Mouse (Mus musculus): ENCODE results near the gene Polr2i. TPM values are rescaled to one million over a fixed set of nuclear protein-coding genes. Genes with fewer than 3 reads are reported as not detected.
"Not testable (repeated sequence)": the region's sequence is repeated elsewhere in the genome, so short reads cannot be mapped to it uniquely, and the experiment has no call there.

Polr2i gene
- total and polyA plus RNA-seq, 2 experiments from 2014 or later = 112 to 799 TPM

DNA sequence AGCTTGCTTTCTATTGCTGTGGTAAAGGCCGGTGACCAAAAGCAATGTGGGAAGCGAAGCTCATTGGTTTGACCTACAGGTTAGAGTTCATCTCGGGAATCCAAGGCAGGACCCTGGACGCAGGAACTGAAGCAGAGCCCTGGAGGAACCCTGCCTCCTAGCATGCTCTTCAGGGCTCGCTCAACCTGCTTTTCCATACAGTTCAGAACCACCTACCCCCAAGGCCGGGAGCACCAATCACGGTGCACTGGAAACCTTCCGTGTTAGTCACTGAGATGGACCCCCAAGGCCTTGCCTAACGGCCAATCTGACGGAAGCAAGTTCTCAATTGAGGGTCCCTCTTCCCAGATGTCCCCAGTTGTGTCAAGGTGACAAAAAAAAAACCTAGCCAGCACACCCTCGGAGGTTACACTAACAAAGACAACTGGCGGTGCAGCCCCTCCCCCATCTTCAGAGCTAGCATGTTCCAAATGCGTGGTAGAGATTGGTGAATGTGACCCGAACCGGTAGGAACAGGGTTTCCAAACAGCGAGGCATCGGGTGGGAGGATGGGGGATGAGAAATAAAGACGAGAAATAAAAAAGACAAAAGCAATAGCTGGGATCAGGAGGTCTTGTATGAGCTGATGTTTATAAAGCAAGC, 32.1 kb upstream of the Polr2i start:
- Histone ChIP-seq H3K9me3 (replicated peaks; ENCODE audit: control insufficient read depth, low read length) (no peaks in the 10 kb centered on the region), H3K4me3 (ENCODE audit: low read depth, low read length) (no peak overlapping the region), H3K9ac (replicated peaks; ENCODE audit: low read depth, low read length) (no peak overlapping the region), H3K27ac (ENCODE audit: low read depth) (no peak overlapping the region), H3K27me3 (ENCODE audit: control insufficient read depth, insufficient read depth, low read length) (no peaks in the 10 kb centered on the region), H3K4me1 (ENCODE audit: control insufficient read depth, insufficient read depth) (peaks cover 11% of the 10 kb centered on the region; the same call in 1 of the 2 replicates), H3K36me3 (replicated peaks; ENCODE audit: control insufficient read depth, insufficient read depth, low read length) (no peaks in the 10 kb centered on the region), H3K4me2 (ENCODE audit: low read depth, low read length) (no peak overlapping the region)
- WGBS = 76% methylated on average over 18 of the region's 18 CpGs
- ATAC-seq (ENCODE audit: insufficient read depth, low read depth) = no peak
- TF ChIP-seq EP300 (IDR thresholded peaks at IDR 0.05; ENCODE audit: low read depth) (no peak), CTCF (IDR thresholded peaks at IDR 0.05; ENCODE audit: low read depth) (no peak)
- no peak for DNase-seq (ENCODE audit: low spot score)

DNA sequence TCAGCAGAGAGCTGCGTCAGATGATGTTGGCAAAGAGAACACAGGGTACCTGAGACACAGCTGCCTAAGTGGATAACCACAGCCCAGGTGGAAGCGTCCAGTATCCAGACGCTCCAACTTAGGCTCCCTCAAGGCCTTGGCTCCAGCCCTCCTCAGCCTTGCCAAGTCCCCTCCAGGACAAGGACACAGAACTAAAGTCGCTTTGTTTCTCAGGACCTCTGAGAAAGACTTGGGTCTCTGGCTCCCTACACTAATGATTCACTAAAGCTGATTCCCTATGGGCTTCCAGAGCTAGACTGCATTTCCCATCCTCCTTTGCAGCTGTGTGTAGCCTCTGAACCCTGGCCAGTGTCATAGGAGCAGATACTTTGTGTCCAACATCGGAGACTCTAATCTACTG, 31.5 kb upstream of the Polr2i start:
- DNase-seq (ENCODE audit: low spot score) = no peak
- Histone ChIP-seq H3K27ac (ENCODE audit: low read depth) (no peak overlapping the region), H3K36me3 (replicated peaks; ENCODE audit: control insufficient read depth, insufficient read depth, low read length) (no peaks in the 10 kb centered on the region), H3K4me2 (ENCODE audit: low read depth, low read length) (no peak overlapping the region), H3K9ac (replicated peaks; ENCODE audit: low read depth, low read length) (no peak overlapping the region), H3K9me3 (replicated peaks; ENCODE audit: control insufficient read depth, low read length) (no peaks in the 10 kb centered on the region), H3K4me1 (ENCODE audit: control insufficient read depth, insufficient read depth) (peaks cover 10% of the 10 kb centered on the region; the same call in 1 of the 2 replicates), H3K4me3 (ENCODE audit: low read depth, low read length) (no peak overlapping the region), H3K27me3 (ENCODE audit: control insufficient read depth, insufficient read depth, low read length) (no peaks in the 10 kb centered on the region)
- 69% methylated on average over 5 of the region's 5 CpGs for WGBS
- no peak for TF ChIP-seq CTCF (IDR thresholded peaks at IDR 0.05; ENCODE audit: low read depth)
- no peak for TF ChIP-seq EP300 (IDR thresholded peaks at IDR 0.05; ENCODE audit: low read depth)
- no peak for ATAC-seq (ENCODE audit: insufficient read depth, low read depth)

DNA sequence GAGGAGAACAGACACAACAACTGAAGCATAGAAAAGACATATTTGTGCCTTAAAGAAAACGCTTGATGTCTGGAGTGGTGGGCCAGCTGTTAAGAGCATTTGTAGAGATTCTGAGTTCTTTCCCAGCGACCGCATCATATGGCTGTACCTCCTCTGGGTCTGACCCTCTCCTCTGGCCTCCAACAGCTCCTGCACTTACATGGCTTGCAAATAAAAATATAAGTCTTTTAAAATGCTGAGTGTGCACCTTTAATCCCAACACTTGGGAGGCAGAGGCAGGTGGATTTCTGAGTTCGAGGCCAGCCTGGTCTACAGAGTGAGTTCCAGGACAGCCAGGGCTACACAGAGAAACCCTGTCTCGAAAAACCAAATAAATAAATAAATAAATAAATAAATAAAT, 31.1 kb upstream of the Polr2i start:
- not testable (repeated sequence) for H3K9me3 ChIP-seq (replicated peaks; ENCODE audit: control insufficient read depth, low read length); H3K36me3 ChIP-seq (replicated peaks; ENCODE audit: control insufficient read depth, insufficient read depth, low read length); H3K4me2 ChIP-seq (ENCODE audit: low read depth, low read length); H3K27ac ChIP-seq (ENCODE audit: low read depth); H3K4me1 ChIP-seq (ENCODE audit: control insufficient read depth, insufficient read depth); H3K9ac ChIP-seq (replicated peaks; ENCODE audit: low read depth, low read length); ATAC-seq (ENCODE audit: insufficient read depth, low read depth); DNase-seq (ENCODE audit: low spot score); H3K4me3 ChIP-seq (ENCODE audit: low read depth, low read length); H3K27me3 ChIP-seq (ENCODE audit: control insufficient read depth, insufficient read depth, low read length)
- WGBS = 84% methylated on average over 5 of the region's 5 CpGs

DNA sequence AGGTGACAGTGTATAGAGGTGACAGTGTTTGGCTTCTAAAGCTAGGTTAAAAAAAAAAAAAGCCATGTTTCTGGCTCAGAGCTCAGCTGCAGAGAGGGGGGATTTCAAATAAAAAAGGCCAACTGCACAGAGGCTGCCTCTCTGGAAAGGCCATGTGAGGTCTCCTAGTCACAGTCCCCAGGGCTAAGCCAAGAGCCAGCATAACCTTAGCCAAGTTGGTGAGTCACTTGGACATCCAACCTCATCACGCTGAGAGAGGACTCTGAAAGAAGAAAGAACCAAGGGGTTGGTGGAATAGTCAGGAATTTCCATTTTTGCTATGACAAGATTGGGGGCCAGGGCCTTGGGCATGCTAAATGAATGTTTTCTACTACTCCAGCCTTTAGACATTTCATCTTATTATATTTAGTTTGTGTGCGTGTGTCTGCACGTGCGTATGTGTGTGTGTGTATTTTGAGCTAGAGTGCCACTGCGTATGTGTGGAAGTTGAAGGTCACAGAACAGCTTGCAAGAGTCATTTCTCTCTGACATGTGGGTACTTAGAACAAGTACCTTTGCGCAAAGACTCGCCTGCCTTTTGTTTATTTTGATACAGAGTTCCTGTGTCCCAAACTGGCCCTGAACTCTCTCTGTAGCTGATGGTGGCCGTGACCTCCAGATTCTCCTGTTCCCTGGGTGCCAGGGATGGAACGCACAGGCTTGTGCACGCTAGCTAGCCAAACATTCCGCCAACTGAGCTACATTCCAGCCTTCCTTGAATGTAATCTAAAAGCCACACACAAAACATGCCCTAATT, 28.7 kb upstream of the Polr2i start:
- Histone ChIP-seq H3K4me1 (ENCODE audit: control insufficient read depth, insufficient read depth) (peaks cover 7% of the 10 kb centered on the region; the same call in 1 of the 2 replicates), H3K27ac (ENCODE audit: low read depth) (peak overlapping the region; percentile 64), H3K9me3 (replicated peaks; ENCODE audit: control insufficient read depth, low read length) (no peaks in the 10 kb centered on the region), H3K27me3 (ENCODE audit: control insufficient read depth, insufficient read depth, low read length) (no peaks in the 10 kb centered on the region), H3K9ac (replicated peaks; ENCODE audit: low read depth, low read length) (no peak overlapping the region), H3K4me2 (ENCODE audit: low read depth, low read length) (no peak overlapping the region), H3K4me3 (ENCODE audit: low read depth, low read length) (no peak overlapping the region), H3K36me3 (replicated peaks; ENCODE audit: control insufficient read depth, insufficient read depth, low read length) (no peaks in the 10 kb centered on the region)
- DNase-seq (ENCODE audit: low spot score) (peak; percentile 58), ATAC-seq (ENCODE audit: insufficient read depth, low read depth) (peak; percentile 59)
- WGBS = 48% methylated on average over 11 of the region's 11 CpGs
- TF ChIP-seq CTCF (IDR thresholded peaks at IDR 0.05; ENCODE audit: low read depth) (no peak), EP300 (IDR thresholded peaks at IDR 0.05; ENCODE audit: low read depth) (no peak)

DNA sequence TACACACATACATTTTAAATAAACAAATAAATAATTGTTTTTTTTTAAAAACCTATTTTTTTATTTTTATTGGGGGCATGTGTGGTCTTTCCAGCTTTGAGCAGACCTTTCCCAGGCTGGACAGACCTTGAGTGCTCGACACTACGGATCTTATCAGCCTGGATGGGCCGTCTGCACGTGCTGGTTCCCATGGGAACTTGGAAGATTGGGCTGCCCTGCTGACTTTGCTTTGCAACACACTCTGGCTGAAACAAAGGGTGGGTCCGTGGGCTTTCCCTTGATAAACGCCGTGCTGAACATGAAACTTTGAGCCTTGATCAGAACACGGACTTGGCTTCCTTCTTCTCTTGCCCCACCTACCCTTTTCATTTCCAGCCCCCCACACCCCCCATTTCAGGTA, 27.4 kb upstream of the Polr2i start:
- DNase-seq (ENCODE audit: low spot score) (no peak), ATAC-seq (ENCODE audit: insufficient read depth, low read depth) (no peak)
- H3K4me2 ChIP-seq (ENCODE audit: low read depth, low read length) = 0 out of 2 replicates have a peak overlapping the region, but pooled peaks have one; percentile 17
- TF ChIP-seq EP300 (IDR thresholded peaks at IDR 0.05; ENCODE audit: low read depth) (no peak), CTCF (IDR thresholded peaks at IDR 0.05; ENCODE audit: low read depth) (no peak)
- peaks cover 7% of the 10 kb centered on the region; the same call in 1 of the 2 replicates for H3K4me1 ChIP-seq (ENCODE audit: control insufficient read depth, insufficient read depth)
- H3K9ac ChIP-seq (replicated peaks; ENCODE audit: low read depth, low read length) = no peak overlapping the region
- H3K9me3 ChIP-seq (replicated peaks; ENCODE audit: control insufficient read depth, low read length) = no peaks in the 10 kb centered on the region
- 13% methylated on average over 8 of the region's 8 CpGs for WGBS
- no peaks in the 10 kb centered on the region for H3K36me3 ChIP-seq (replicated peaks; ENCODE audit: control insufficient read depth, insufficient read depth, low read length)
- H3K27me3 ChIP-seq (ENCODE audit: control insufficient read depth, insufficient read depth, low read length) = no peaks in the 10 kb centered on the region
- no peak overlapping the region for H3K27ac ChIP-seq (ENCODE audit: low read depth)
- no peak overlapping the region for H3K4me3 ChIP-seq (ENCODE audit: low read depth, low read length)

Measured in heart, postnatal 0 days (tissue).